Comparison of ENCODE assay signal across 10 mouse cellular contexts in the genomic region with DNA sequence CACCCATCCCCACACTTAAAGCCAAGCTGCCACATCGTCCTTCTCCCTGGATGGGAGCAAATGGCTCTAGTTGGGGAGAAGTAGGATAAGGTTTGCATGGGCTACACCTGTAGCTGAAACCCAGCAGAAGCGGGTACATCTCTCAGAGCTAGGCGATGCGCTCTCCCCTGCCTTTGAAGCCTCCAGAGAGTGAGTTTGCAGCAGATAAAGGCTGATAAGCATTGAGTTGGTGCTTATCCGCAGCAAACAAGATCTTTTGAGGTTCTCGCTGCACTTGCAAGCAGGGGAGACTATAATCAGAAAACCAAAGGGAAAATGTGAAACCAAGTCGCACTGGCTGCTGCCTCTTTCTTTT. TPM values are rescaled to one million over a fixed set of nuclear protein-coding genes. Genes with fewer than 3 reads are reported as not detected.
A peak's percentile ranks its signal among the peaks of the same experiment; 100 is the strongest.
DNase-seq lines count a peak whose midpoint lies in the region; ATAC-seq lines count a peak whose summit lies in the region.
"Had no signal": no experiment of that assay in that cellular context is flagged by ENCODE, and none has a peak within 500 bp of the region (broad histone marks: within the 10 kb centered on the region; RNA-seq: fewer than 3 reads in every experiment).

No protein-coding gene starts in this region.

- 15% methylated on average over 7 of the region's 7 CpGs for WGBS in heart, embryonic 10.5 days
- 33% methylated on average over 7 of the region's 7 CpGs for WGBS in neural tube, embryonic 11.5 days
- WGBS in liver, embryonic 12.5 days (ENCODE audit: insufficient replicate concordance) = 7% methylated on average over 7 of the region's 7 CpGs

- H3K4me3 ChIP-seq in heart, embryonic 10.5 days = 0 out of 2 replicates have a peak overlapping the region, but pooled peaks have one; percentile 18
- H3K4me3 ChIP-seq in neural tube, embryonic 11.5 days (ENCODE audit: low read depth, low read length) = no peak overlapping the region
- H3K4me3 ChIP-seq in liver, embryonic 12.5 days = no peak overlapping the region

- no peaks in the 10 kb centered on the region for H3K36me3 ChIP-seq in heart, embryonic 10.5 days
- H3K36me3 ChIP-seq in neural tube, embryonic 11.5 days (ENCODE audit: control insufficient read depth, insufficient read depth, low read length) = no peaks in the 10 kb centered on the region
- H3K36me3 ChIP-seq in liver, embryonic 12.5 days = no peaks in the 10 kb centered on the region

- no peak for DNase-seq in heart, embryonic 10.5 days (ENCODE audit: low spot score)
- DNase-seq in heart, postnatal 4 days = no peak
- DNase-seq in neural tube, embryonic 11.5 days (ENCODE audit: low spot score) = peak; percentile 30
- DNase-seq in neural tube, embryonic 10.5 days (ENCODE audit: extremely low spot score, low spot score) = no peak
- peak; percentile 62 for DNase-seq in thymus, postnatal 4 days
- DNase-seq in kidney, adult 8-10 months = no peak
- DNase-seq in kidney, postnatal 25 days = no peak
- DNase-seq: cerebellum, adult 11 months had no signal

- H3K4me2 ChIP-seq in neural tube, embryonic 11.5 days (ENCODE audit: low read depth) = no peak overlapping the region
- H3K4me2 ChIP-seq in liver, embryonic 12.5 days = peak overlapping the region; percentile 35

- no peaks in the 10 kb centered on the region for H3K9me3 ChIP-seq in heart, embryonic 10.5 days
- no peaks in the 10 kb centered on the region for H3K9me3 ChIP-seq in neural tube, embryonic 11.5 days (ENCODE audit: control insufficient read depth, low read length)
- no peaks in the 10 kb centered on the region for H3K9me3 ChIP-seq in liver, embryonic 12.5 days (replicated peaks)

- no peak for ATAC-seq in neural tube, embryonic 11.5 days (ENCODE audit: insufficient read depth, low FRiP score, low TSS enrichment)
- ATAC-seq in liver, embryonic 12.5 days = peak; percentile 58
- ATAC-seq: lung, postnatal 0 days had no signal

- peaks cover 23% of the 10 kb centered on the region for H3K4me1 ChIP-seq in heart, embryonic 10.5 days
- H3K4me1 ChIP-seq in neural tube, embryonic 11.5 days (ENCODE audit: control insufficient read depth, insufficient read depth, low read length) = peaks cover 12% of the 10 kb centered on the region; the same call in 1 of the 2 replicates
- H3K4me1 ChIP-seq in liver, embryonic 12.5 days = peaks cover 31% of the 10 kb centered on the region

- no peak overlapping the region for H3K27ac ChIP-seq in heart, embryonic 10.5 days
- H3K27ac ChIP-seq in neural tube, embryonic 11.5 days (ENCODE audit: low read depth, low read length) = 0 out of 2 replicates have a peak overlapping the region, but pooled peaks have one; percentile 15
- no peak overlapping the region for H3K27ac ChIP-seq in liver, embryonic 12.5 days

- no peak overlapping the region; the same call in 1 of the 2 replicates for H3K9ac ChIP-seq in neural tube, embryonic 11.5 days (ENCODE audit: low read length)
- no peak overlapping the region for H3K9ac ChIP-seq in liver, embryonic 12.5 days

- H3K27me3 ChIP-seq in heart, embryonic 10.5 days (ENCODE audit: insufficient read depth, poor library complexity, severe bottlenecking) = no peaks in the 10 kb centered on the region; the same call in 1 of the 2 replicates
- no peaks in the 10 kb centered on the region for H3K27me3 ChIP-seq in neural tube, embryonic 11.5 days (ENCODE audit: control insufficient read depth, insufficient read depth, low read length)
- H3K27me3 ChIP-seq in liver, embryonic 12.5 days (replicated peaks) = no peaks in the 10 kb centered on the region

RNA-seq across cellular contexts. Expression of gene Fli1, which starts 47.0 kb away (rescaled TPM):
- polyA plus RNA-seq in heart, embryonic 10.5 days (2016; fragmentation: Nextera tagmentation; extraction: Ambion mirVana) = 17.5 and 20.8 TPM in 2 replicates
- total RNA-seq in heart, postnatal 4 days (2021) = 10 to 100 TPM; 38.9 to 41.1 TPM
- 22.8 and 24.4 TPM in 2 replicates for polyA plus RNA-seq in neural tube, embryonic 11.5 days (2014; fragmentation: Nextera tagmentation; extraction: Ambion mirVana)
- polyA plus RNA-seq in liver, embryonic 12.5 days (2016; fragmentation: Nextera tagmentation; extraction: Ambion mirVana) = 15.3 and 16.2 TPM in 2 replicates

Comparison
In these comparisons a context has a peak if more than half of its experiments do, and no peak if none do; other contexts are left out.
1. DNase-seq: peak in neural tube, embryonic 11.5 days (single experiment) and thymus, postnatal 4 days (single experiment); none in heart, embryonic 10.5 days (single experiment), heart, postnatal 4 days (single experiment), neural tube, embryonic 10.5 days (single experiment), kidney, adult 8-10 months (0 of 2) and kidney, postnatal 25 days (0 of 2).